Mouse (Mus musculus): ENCODE results near the gene Zcchc14. TPM values are rescaled to one million over a fixed set of nuclear protein-coding genes. Genes with fewer than 3 reads are reported as not detected.

Zcchc14 gene
- polyA plus RNA-seq, 1 experiment from 2014 or later, result 19.0 TPM

- no peak overlapping the region for H3K4me3 ChIP-seq (ENCODE audit: low read depth, low read length)
- H3K27ac ChIP-seq (replicated peaks; ENCODE audit: low read depth, low read length), result no peak overlapping the region
- ATAC-seq (ENCODE audit: insufficient number of reproducible peaks, low FRiP score, low TSS enrichment, low read depth) (no peak), DNase-seq (ENCODE audit: low spot score) (no peak)
- peaks cover 6% of the 10 kb centered on the region for H3K4me1 ChIP-seq (ENCODE audit: control insufficient read depth, insufficient read depth, low read length)
- no peaks in the 10 kb centered on the region for H3K27me3 ChIP-seq (ENCODE audit: control insufficient read depth, insufficient read depth, low read length)
- H3K36me3 ChIP-seq (ENCODE audit: control insufficient read depth, insufficient read depth, low read length), result no peaks in the 10 kb centered on the region
- H3K9me3 ChIP-seq (ENCODE audit: control insufficient read depth, low read length), result no peaks in the 10 kb centered on the region
- H3K4me2 ChIP-seq (ENCODE audit: low read depth, severe bottlenecking), result no peak overlapping the region
- WGBS, result 76% methylated on average over 7 of the region's 7 CpGs
- no peak overlapping the region for H3K9ac ChIP-seq (ENCODE audit: low read length)
Observed at GRCm38 (mm10) chr8:121572121-121572520, 80.6 kb downstream of the Zcchc14 start.

GRCm38 (mm10) chr8:121570801-121571200, 81.9 kb downstream of the Zcchc14 start:
- Histone ChIP-seq H3K4me2 (ENCODE audit: low read depth, severe bottlenecking) (no peak overlapping the region), H3K27ac (replicated peaks; ENCODE audit: low read depth, low read length) (no peak overlapping the region), H3K36me3 (ENCODE audit: control insufficient read depth, insufficient read depth, low read length) (no peaks in the 10 kb centered on the region), H3K27me3 (ENCODE audit: control insufficient read depth, insufficient read depth, low read length) (no peaks in the 10 kb centered on the region), H3K9ac (ENCODE audit: low read length) (no peak overlapping the region), H3K4me3 (ENCODE audit: low read depth, low read length) (no peak overlapping the region), H3K4me1 (ENCODE audit: control insufficient read depth, insufficient read depth, low read length) (no peaks in the 10 kb centered on the region), H3K9me3 (ENCODE audit: control insufficient read depth, low read length) (no peaks in the 10 kb centered on the region)
- DNase-seq (ENCODE audit: low spot score) (no peak), ATAC-seq (ENCODE audit: insufficient number of reproducible peaks, low FRiP score, low TSS enrichment, low read depth) (no peak)
- WGBS, result 79% methylated on average over 17 of the region's 17 CpGs

GRCm38 (mm10) chr8:121570335-121570734, 82.4 kb downstream of the Zcchc14 start:
- 85% methylated on average over 21 of the region's 21 CpGs for WGBS
- no peak overlapping the region for H3K4me3 ChIP-seq (ENCODE audit: low read depth, low read length)

GRCm38 (mm10) chr8:121568321-121568720, 84.4 kb downstream of the Zcchc14 start:
- DNase-seq (ENCODE audit: low spot score), result no peak

More at GRCm38 (mm10) chr8:121570335-121570734, 82.4 kb downstream of the Zcchc14 start:
- Histone ChIP-seq H3K9me3 (ENCODE audit: control insufficient read depth, low read length) (no peaks in the 10 kb centered on the region), H3K36me3 (ENCODE audit: control insufficient read depth, insufficient read depth, low read length) (no peaks in the 10 kb centered on the region), H3K4me1 (ENCODE audit: control insufficient read depth, insufficient read depth, low read length) (no peaks in the 10 kb centered on the region), H3K27ac (replicated peaks; ENCODE audit: low read depth, low read length) (no peak overlapping the region), H3K4me2 (ENCODE audit: low read depth, severe bottlenecking) (no peak overlapping the region), H3K27me3 (ENCODE audit: control insufficient read depth, insufficient read depth, low read length) (no peaks in the 10 kb centered on the region), H3K9ac (ENCODE audit: low read length) (no peak overlapping the region)
- ATAC-seq (ENCODE audit: insufficient number of reproducible peaks, low FRiP score, low TSS enrichment, low read depth) (no peak), DNase-seq (ENCODE audit: low spot score) (no peak)

GRCm38 (mm10) chr8:121563701-121564100, 89.0 kb downstream of the Zcchc14 start:
- Histone ChIP-seq H3K4me2 (ENCODE audit: low read depth, severe bottlenecking) (no peak overlapping the region), H3K9ac (ENCODE audit: low read length) (no peak overlapping the region), H3K9me3 (ENCODE audit: control insufficient read depth, low read length) (no peaks in the 10 kb centered on the region), H3K36me3 (ENCODE audit: control insufficient read depth, insufficient read depth, low read length) (peaks cover 5% of the 10 kb centered on the region; the same call in 1 of the 2 replicates), H3K4me3 (ENCODE audit: low read depth, low read length) (no peak overlapping the region), H3K27ac (replicated peaks; ENCODE audit: low read depth, low read length) (no peak overlapping the region), H3K27me3 (ENCODE audit: control insufficient read depth, insufficient read depth, low read length) (no peaks in the 10 kb centered on the region), H3K4me1 (ENCODE audit: control insufficient read depth, insufficient read depth, low read length) (no peaks in the 10 kb centered on the region)
- ATAC-seq (ENCODE audit: insufficient number of reproducible peaks, low FRiP score, low TSS enrichment, low read depth) (no peak), DNase-seq (ENCODE audit: low spot score) (no peak)
- WGBS, result 88% methylated on average over 6 of the region's 6 CpGs

More at GRCm38 (mm10) chr8:121568321-121568720, 84.4 kb downstream of the Zcchc14 start:
- ATAC-seq (ENCODE audit: insufficient number of reproducible peaks, low FRiP score, low TSS enrichment, low read depth), result no peak
- Histone ChIP-seq H3K27me3 (ENCODE audit: control insufficient read depth, insufficient read depth, low read length) (no peaks in the 10 kb centered on the region), H3K4me3 (ENCODE audit: low read depth, low read length) (no peak overlapping the region), H3K27ac (replicated peaks; ENCODE audit: low read depth, low read length) (no peak overlapping the region), H3K9ac (ENCODE audit: low read length) (no peak overlapping the region), H3K9me3 (ENCODE audit: control insufficient read depth, low read length) (no peaks in the 10 kb centered on the region), H3K36me3 (ENCODE audit: control insufficient read depth, insufficient read depth, low read length) (no peaks in the 10 kb centered on the region), H3K4me1 (ENCODE audit: control insufficient read depth, insufficient read depth, low read length) (no peaks in the 10 kb centered on the region), H3K4me2 (ENCODE audit: low read depth, severe bottlenecking) (no peak overlapping the region)
- 76% methylated on average over 6 of the region's 6 CpGs for WGBS

- Histone ChIP-seq H3K36me3 (ENCODE audit: control insufficient read depth, insufficient read depth, low read length) (peaks cover 5% of the 10 kb centered on the region; the same call in 1 of the 2 replicates), H3K4me2 (ENCODE audit: low read depth, severe bottlenecking) (no peak overlapping the region), H3K9ac (ENCODE audit: low read length) (no peak overlapping the region), H3K27me3 (ENCODE audit: control insufficient read depth, insufficient read depth, low read length) (no peaks in the 10 kb centered on the region), H3K9me3 (ENCODE audit: control insufficient read depth, low read length) (no peaks in the 10 kb centered on the region), H3K4me3 (ENCODE audit: low read depth, low read length) (no peak overlapping the region), H3K4me1 (ENCODE audit: control insufficient read depth, insufficient read depth, low read length) (no peaks in the 10 kb centered on the region), H3K27ac (replicated peaks; ENCODE audit: low read depth, low read length) (no peak overlapping the region)
- DNase-seq (ENCODE audit: low spot score) (no peak), ATAC-seq (ENCODE audit: insufficient number of reproducible peaks, low FRiP score, low TSS enrichment, low read depth) (no peak)
- 85% methylated on average over 9 of the region's 9 CpGs for WGBS
Observed at GRCm38 (mm10) chr8:121562941-121563351, 89.8 kb downstream of the Zcchc14 start.

GRCm38 (mm10) chr8:121561636-121562345, 90.9 kb downstream of the Zcchc14 start:
- 92% methylated on average over 16 of the region's 16 CpGs for WGBS
- ATAC-seq (ENCODE audit: insufficient number of reproducible peaks, low FRiP score, low TSS enrichment, low read depth), result no peak
- no peak overlapping the region for H3K4me3 ChIP-seq (ENCODE audit: low read depth, low read length)
- H3K9ac ChIP-seq (ENCODE audit: low read length), result no peak overlapping the region
- no peaks in the 10 kb centered on the region for H3K4me1 ChIP-seq (ENCODE audit: control insufficient read depth, insufficient read depth, low read length)
- peaks cover 5% of the 10 kb centered on the region; the same call in 1 of the 2 replicates for H3K36me3 ChIP-seq (ENCODE audit: control insufficient read depth, insufficient read depth, low read length)
- no peaks in the 10 kb centered on the region for H3K27me3 ChIP-seq (ENCODE audit: control insufficient read depth, insufficient read depth, low read length)
- H3K4me2 ChIP-seq (ENCODE audit: low read depth, severe bottlenecking), result no peak overlapping the region
- DNase-seq (ENCODE audit: low spot score), result no peak
- H3K9me3 ChIP-seq (ENCODE audit: control insufficient read depth, low read length), result no peaks in the 10 kb centered on the region
- no peak overlapping the region for H3K27ac ChIP-seq (replicated peaks; ENCODE audit: low read depth, low read length)

- H3K36me3 ChIP-seq (ENCODE audit: control insufficient read depth, insufficient read depth, low read length), result peaks cover 5% of the 10 kb centered on the region; the same call in 1 of the 2 replicates
- H3K4me3 ChIP-seq (ENCODE audit: low read depth, low read length), result no peak overlapping the region
- H3K4me2 ChIP-seq (ENCODE audit: low read depth, severe bottlenecking), result no peak overlapping the region
- H3K9ac ChIP-seq (ENCODE audit: low read length), result no peak overlapping the region
- DNase-seq (ENCODE audit: low spot score) (no peak), ATAC-seq (ENCODE audit: insufficient number of reproducible peaks, low FRiP score, low TSS enrichment, low read depth) (no peak)
- H3K27ac ChIP-seq (replicated peaks; ENCODE audit: low read depth, low read length), result no peak overlapping the region
- H3K9me3 ChIP-seq (ENCODE audit: control insufficient read depth, low read length), result no peaks in the 10 kb centered on the region
- H3K4me1 ChIP-seq (ENCODE audit: control insufficient read depth, insufficient read depth, low read length), result no peaks in the 10 kb centered on the region
- 96% methylated on average over 7 of the region's 7 CpGs for WGBS
- no peaks in the 10 kb centered on the region for H3K27me3 ChIP-seq (ENCODE audit: control insufficient read depth, insufficient read depth, low read length)
Observed at GRCm38 (mm10) chr8:121560432-121561100, 92.1 kb downstream of the Zcchc14 start.

Data from limb, embryonic 11.5 days (tissue).